Comparison of ENCODE assay signal across 8 mouse cellular contexts in genomic region chr11:60777801-60778370, GRCm38 (mm10). TPM values are rescaled to one million over a fixed set of nuclear protein-coding genes. Genes with fewer than 3 reads are reported as not detected.
A peak's percentile ranks its signal among the peaks of the same experiment; 100 is the strongest.
DNase-seq lines count a peak whose midpoint lies in the region; ATAC-seq and TF ChIP-seq lines count a peak whose summit lies in the region.

No protein-coding gene starts in this region.

- H3K4me1 ChIP-seq in thymus, adult 2 months (replicated peaks; ENCODE audit: control insufficient read depth, insufficient read depth, low read length): peaks cover 41% of the 10 kb centered on the region
- peaks cover 81% of the 10 kb centered on the region for H3K4me1 ChIP-seq in liver, embryonic 12.5 days
- peaks cover 18% of the 10 kb centered on the region for H3K4me1 ChIP-seq in stomach, postnatal 0 days (replicated peaks; ENCODE audit: control insufficient read depth, insufficient read depth)

- DNase-seq in cerebellum, adult 9-11 months: peak; percentile 24
- no peak for DNase-seq in thymus, adult 2 months
- no peak for DNase-seq in thymus, postnatal 14 days
- no peak for DNase-seq in stomach, postnatal 0 days (ENCODE audit: low spot score)
- no peak for DNase-seq in testis, postnatal 10 days (ENCODE audit: low spot score)
- no peak for DNase-seq in layer of hippocampus, postnatal 25 days (ENCODE audit: extremely low spot score in 1 of 2, low spot score in 1 of 2)

- no peak for TF ChIP-seq CTCF in thymus, adult 2 months (IDR thresholded peaks at IDR 0.05; ENCODE audit: borderline replicate concordance, control insufficient read depth, extremely low read depth, insufficient read depth, low read length, poor library complexity)
- no peak for TF ChIP-seq CTCF in stomach, postnatal 0 days (IDR thresholded peaks at IDR 0.05; ENCODE audit: low read depth)

- H3K9me3 ChIP-seq in liver, embryonic 12.5 days (replicated peaks): no peaks in the 10 kb centered on the region
- no peaks in the 10 kb centered on the region for H3K9me3 ChIP-seq in stomach, postnatal 0 days (ENCODE audit: control insufficient read depth, low read length)

- ATAC-seq in cerebellum, adult (ENCODE audit: insufficient number of reproducible peaks, low FRiP score, low TSS enrichment): no peak
- ATAC-seq in liver, embryonic 12.5 days: no peak
- no peak for ATAC-seq in stomach, postnatal 0 days (ENCODE audit: low FRiP score, low TSS enrichment)

- H3K36me3 ChIP-seq in thymus, adult 2 months (ENCODE audit: control insufficient read depth, insufficient read depth, low read length): no peaks in the 10 kb centered on the region
- peaks cover 39% of the 10 kb centered on the region for H3K36me3 ChIP-seq in liver, embryonic 12.5 days
- H3K36me3 ChIP-seq in stomach, postnatal 0 days (ENCODE audit: control insufficient read depth, insufficient read depth, low read length): no peaks in the 10 kb centered on the region

- H3K9ac ChIP-seq in liver, embryonic 12.5 days: peak overlapping the region; percentile 82
- peak overlapping the region; percentile 87 for H3K9ac ChIP-seq in stomach, postnatal 0 days (ENCODE audit: low read length)

- H3K27ac ChIP-seq in thymus, adult 2 months (ENCODE audit: control insufficient read depth, insufficient read depth, low read length): peak overlapping the region; percentile 21; the same call in 1 of the 2 replicates
- H3K27ac ChIP-seq in liver, embryonic 12.5 days: peak overlapping the region; percentile 91
- H3K27ac ChIP-seq in stomach, postnatal 0 days (replicated peaks): peak overlapping the region; percentile 95

- H3K4me3 ChIP-seq in thymus, adult 2 months (ENCODE audit: control insufficient read depth, insufficient read depth, low read length): peak overlapping the region; percentile 75
- peak overlapping the region; percentile 84 for H3K4me3 ChIP-seq in liver, embryonic 12.5 days
- peak overlapping the region; percentile 82 for H3K4me3 ChIP-seq in stomach, postnatal 0 days (ENCODE audit: low read depth, low read length)

- peak overlapping the region; percentile 91 for H3K4me2 ChIP-seq in liver, embryonic 12.5 days
- peak overlapping the region; percentile 96 for H3K4me2 ChIP-seq in stomach, postnatal 0 days (replicated peaks; ENCODE audit: low read depth)

- no peaks in the 10 kb centered on the region for H3K27me3 ChIP-seq in thymus, adult 2 months (ENCODE audit: control insufficient read depth, insufficient read depth, low read length)
- H3K27me3 ChIP-seq in liver, embryonic 12.5 days (replicated peaks): no peaks in the 10 kb centered on the region
- H3K27me3 ChIP-seq in stomach, postnatal 0 days (ENCODE audit: control insufficient read depth, insufficient read depth, low read length): no peaks in the 10 kb centered on the region

- WGBS in thymus, adult 2 months: 28% methylated on average over 16 of the region's 16 CpGs
- WGBS in liver, embryonic 12.5 days (ENCODE audit: insufficient replicate concordance): 18% methylated on average over 16 of the region's 16 CpGs
- WGBS in stomach, postnatal 0 days: 26% methylated on average over 16 of the region's 16 CpGs

- no peak for TF ChIP-seq POLR2A in thymus, adult 2 months (IDR thresholded peaks at IDR 0.05; ENCODE audit: control insufficient read depth, extremely low read depth, insufficient read depth, low read length, poor library complexity)

- TF ChIP-seq EP300 in stomach, postnatal 0 days (optimal IDR thresholded peaks at IDR 0.05): no peak

RNA-seq across cellular contexts. Expression of gene Smcr8, which starts 0.6 kb away (rescaled TPM):
- 25.5 and 26.4 TPM in 2 replicates for polyA plus RNA-seq in thymus, adult 2 months (2012; rRNA removed)
- polyA plus RNA-seq in liver, embryonic 12.5 days (2016; fragmentation: Nextera tagmentation; extraction: Ambion mirVana): 4.2 and 4.3 TPM in 2 replicates
- polyA plus RNA-seq in stomach, postnatal 0 days (2015; fragmentation: Nextera tagmentation; extraction: Ambion mirVana): 1.7 and 1.9 TPM in 2 replicates
- total RNA-seq in layer of hippocampus, postnatal 25 days (2021): 10 to 100 TPM; 29.1 to 30.6 TPM

RNA-seq across cellular contexts. Expression of gene Top3a, which starts 0.7 kb away (rescaled TPM):
- polyA plus RNA-seq in thymus, adult 2 months (2012; rRNA removed): 17.9 and 19.4 TPM in 2 replicates
- polyA plus RNA-seq in liver, embryonic 12.5 days (2016; fragmentation: Nextera tagmentation; extraction: Ambion mirVana): 10.3 and 10.9 TPM in 2 replicates
- 4.3 and 4.7 TPM in 2 replicates for polyA plus RNA-seq in stomach, postnatal 0 days (2015; fragmentation: Nextera tagmentation; extraction: Ambion mirVana)
- total RNA-seq in layer of hippocampus, postnatal 25 days (2021): 1 to 10 TPM; 5.0 to 6.2 TPM

RNA-seq across cellular contexts. Expression of gene Shmt1, which starts 33.6 kb away (rescaled TPM):
- polyA plus RNA-seq in thymus, adult 2 months (2012; rRNA removed): 27.4 and 29.9 TPM in 2 replicates
- polyA plus RNA-seq in liver, embryonic 12.5 days (2016; fragmentation: Nextera tagmentation; extraction: Ambion mirVana): 60.5 and 70.9 TPM in 2 replicates
- 29.1 and 30.9 TPM in 2 replicates for polyA plus RNA-seq in stomach, postnatal 0 days (2015; fragmentation: Nextera tagmentation; extraction: Ambion mirVana)
- total RNA-seq in layer of hippocampus, postnatal 25 days (2021): 1 to 10 TPM; 4.9 to 7.4 TPM

RNA-seq across cellular contexts. Expression of gene Mief2, which starts 49.7 kb away (rescaled TPM):
- polyA plus RNA-seq in thymus, adult 2 months (2012; rRNA removed): 26.1 and 26.6 TPM in 2 replicates
- polyA plus RNA-seq in liver, embryonic 12.5 days (2016; fragmentation: Nextera tagmentation; extraction: Ambion mirVana): 4.4 and 4.5 TPM in 2 replicates
- 8.5 and 9.8 TPM in 2 replicates for polyA plus RNA-seq in stomach, postnatal 0 days (2015; fragmentation: Nextera tagmentation; extraction: Ambion mirVana)
- total RNA-seq in layer of hippocampus, postnatal 25 days (2021): 10 to 100 TPM; 22.8 to 26.1 TPM

RNA-seq across cellular contexts. Expression of gene Flii, which starts 50.8 kb away (rescaled TPM):
- polyA plus RNA-seq in thymus, adult 2 months (2012; rRNA removed): 254 and 271 TPM in 2 replicates
- 41.7 and 43.1 TPM in 2 replicates for polyA plus RNA-seq in liver, embryonic 12.5 days (2016; fragmentation: Nextera tagmentation; extraction: Ambion mirVana)
- polyA plus RNA-seq in stomach, postnatal 0 days (2015; fragmentation: Nextera tagmentation; extraction: Ambion mirVana): 51.1 and 54.1 TPM in 2 replicates
- 10 to 100 TPM; 56.8 to 59.6 TPM for total RNA-seq in layer of hippocampus, postnatal 25 days (2021)

Comparison
In these comparisons a context has a peak if more than half of its experiments do, and no peak if none do; other contexts are left out.
1. H3K27ac ChIP-seq: peak in every context shown above with its lines; median percentile 95 in stomach, postnatal 0 days; 91 in liver, embryonic 12.5 days; 21 in thymus, adult 2 months.